Mouse (Mus musculus): ENCODE results near the gene Olfr206.
"Not testable (repeated sequence)": the region's sequence is repeated elsewhere in the genome, so short reads cannot be mapped to it uniquely, and the experiment has no call there.

Olfr206 gene

DNA sequence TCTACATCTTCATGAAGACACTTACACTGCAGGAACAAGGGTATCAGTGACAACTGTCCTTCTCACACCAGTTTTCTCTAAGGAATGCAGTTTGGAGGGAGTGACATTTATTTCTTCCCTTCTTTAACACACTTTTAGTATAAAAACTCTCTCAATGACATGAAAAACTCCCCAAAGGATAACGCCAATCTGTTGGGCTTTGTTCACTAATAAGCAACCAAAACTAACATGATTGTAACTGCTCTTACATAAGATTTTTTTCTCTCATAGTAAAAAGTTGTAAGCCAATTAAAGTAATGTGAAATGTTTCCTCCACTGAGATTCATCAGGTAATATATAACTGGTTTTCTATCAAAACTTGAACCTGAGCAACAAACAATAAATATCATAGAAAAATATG, at the start of gene Olfr206:
TSS of gene Olfr206 (minus strand) at position 101 of the 400 bp plus-strand sequence.
- no peak for DNase-seq (ENCODE audit: low spot score in 2 of 2)

DNA sequence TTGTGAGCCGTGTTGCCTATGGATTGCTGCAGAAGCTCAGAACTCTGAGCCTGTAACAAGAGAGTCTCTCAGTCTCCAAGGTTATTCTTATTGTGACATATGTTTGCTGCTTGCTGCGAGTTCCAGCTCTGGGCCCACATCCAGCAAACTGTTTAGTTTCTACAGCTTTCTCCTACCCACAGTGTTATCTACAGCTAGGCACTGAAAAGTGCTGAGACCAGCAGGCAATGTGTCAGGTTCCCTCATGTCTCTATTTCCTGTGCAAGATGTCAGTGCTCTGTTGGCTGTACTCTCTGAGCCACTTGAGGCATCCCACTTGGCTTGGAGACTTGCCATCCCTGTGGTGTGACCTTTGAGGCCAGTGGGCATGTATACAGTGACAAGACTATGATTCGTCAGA, 44.3 kb upstream of the Olfr206 start:
- no peak for DNase-seq (ENCODE audit: low spot score in 2 of 2)

DNA sequence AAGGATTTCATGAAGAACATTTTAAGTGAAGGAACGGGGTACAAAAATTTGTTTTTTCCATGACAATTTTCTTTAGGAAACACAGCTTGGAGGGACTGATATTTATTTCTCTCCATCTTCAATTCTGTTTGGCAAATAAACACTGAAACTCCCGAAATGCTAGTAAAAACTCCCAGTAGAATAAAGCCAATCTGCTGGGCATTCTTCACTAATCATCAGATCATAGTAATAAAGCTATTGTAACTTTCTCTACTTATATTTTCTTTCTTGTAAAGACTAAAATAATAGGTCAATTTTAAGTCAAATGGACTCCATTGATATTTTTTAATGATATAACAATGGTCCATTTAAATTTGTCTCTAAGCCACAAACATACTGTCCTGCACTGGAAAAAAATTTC, 14.8 kb upstream of the Olfr206 start, which contains the start of gene Olfr209:
TSS of gene Olfr209 (minus strand) at position 101 of the 400 bp plus-strand sequence.
- no peak for DNase-seq (ENCODE audit: low spot score in 2 of 2)

DNA sequence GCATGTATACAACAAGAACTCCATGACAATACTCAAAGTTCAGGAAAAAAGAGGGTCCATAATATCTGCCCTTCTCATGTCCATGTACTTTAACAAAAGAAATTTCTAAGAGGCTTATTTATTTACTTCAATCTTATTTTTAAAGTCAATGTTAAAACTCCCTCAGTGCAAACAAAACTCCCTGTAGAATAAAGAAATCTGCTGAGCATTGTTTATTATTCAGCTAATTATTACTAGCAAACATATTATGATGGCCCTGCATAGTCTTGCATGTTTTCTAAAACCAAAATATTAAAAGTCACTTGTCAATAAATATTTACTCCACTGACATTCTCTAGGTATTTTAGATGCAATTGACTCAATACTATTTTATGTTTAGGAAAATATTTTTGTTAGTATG, 18.0 kb downstream of the Olfr206 start, which contains the start of gene Olfr205:
TSS of gene Olfr205 (minus strand) at position 101 of the 400 bp plus-strand sequence.
- DNase-seq (ENCODE audit: low spot score in 2 of 2) = no peak

DNA sequence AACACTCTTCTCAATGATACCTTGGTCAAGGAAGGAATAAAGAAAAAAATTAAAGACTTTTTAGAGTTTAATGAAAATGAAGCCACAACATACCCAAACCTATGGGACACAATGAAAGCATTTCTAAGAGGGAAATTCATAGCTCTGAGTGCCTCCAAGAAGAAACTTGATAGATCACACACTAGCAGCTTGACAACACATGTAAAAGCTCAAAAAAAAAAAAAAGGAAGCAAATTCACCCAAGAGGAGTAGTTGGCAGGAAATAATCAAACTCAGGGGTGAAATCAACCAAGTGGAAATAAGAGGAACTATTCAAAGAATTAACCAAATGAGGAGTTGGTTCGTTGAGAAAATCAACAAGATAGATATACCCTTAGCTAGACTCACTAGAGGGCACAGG, 25.8 kb downstream of the Olfr206 start:
- not testable (repeated sequence) for DNase-seq (ENCODE audit: low spot score in 2 of 2)

DNA sequence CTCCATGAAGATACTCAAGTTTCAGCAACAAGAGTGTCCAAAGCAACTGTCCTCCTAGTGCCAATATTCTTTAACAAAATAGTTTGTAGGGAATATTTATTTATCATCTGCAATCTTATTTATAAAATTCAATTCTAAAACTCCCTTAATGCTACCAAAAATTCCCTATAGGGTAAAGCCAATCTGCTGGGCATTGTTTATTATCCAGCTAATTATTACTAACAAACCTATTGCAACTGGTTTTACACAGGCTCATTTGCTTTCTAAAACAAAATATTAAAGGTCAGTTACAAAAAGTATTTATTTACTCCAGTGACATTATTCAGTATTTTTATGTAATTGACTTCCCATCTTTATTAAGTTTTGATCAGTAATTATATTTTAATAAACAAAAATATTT, 30.9 kb downstream of the Olfr206 start, which contains the start of gene Olfr204:
TSS of gene Olfr204 (minus strand) at position 101 of the 400 bp plus-strand sequence.
- no peak for DNase-seq (ENCODE audit: low spot score in 2 of 2)

DNA sequence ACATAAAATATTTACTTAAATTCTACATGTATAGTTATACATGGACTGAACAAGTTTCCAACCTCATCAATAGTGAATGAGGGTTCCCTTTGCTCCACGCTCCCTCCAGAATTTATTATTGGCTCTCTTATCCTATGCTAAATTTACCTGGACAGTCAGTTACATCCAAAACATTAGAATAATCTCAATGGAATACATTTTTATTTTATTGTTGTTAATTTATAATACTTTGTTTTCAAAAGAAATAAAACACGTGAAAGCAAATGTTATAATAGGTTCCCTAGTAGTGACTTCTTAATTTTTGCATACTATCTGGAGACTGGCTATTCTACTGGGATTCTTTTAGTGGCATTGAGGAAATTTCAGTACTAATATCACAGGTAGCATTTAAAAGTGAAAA, 50.5 kb downstream of the Olfr206 start, which contains the start of gene Olfr203:
TSS of gene Olfr203 (plus strand) at position 301 of the 400 bp plus-strand sequence.
- no peak for DNase-seq (ENCODE audit: low spot score in 2 of 2)
